Mouse (Mus musculus) kidney, adult 9 months (tissue): ENCODE results near the gene Atp2b2.

Experiments used
- DNase-seq: peaks from one replicate; pipeline ENCODE4 v3.0.0; 2022

The Atp2b2 gene

GRCm38 (mm10) chr6:113884806-113885205 lies 157.6 kb downstream of the Atp2b2 start:
- DNase-seq: no peak

DNA sequence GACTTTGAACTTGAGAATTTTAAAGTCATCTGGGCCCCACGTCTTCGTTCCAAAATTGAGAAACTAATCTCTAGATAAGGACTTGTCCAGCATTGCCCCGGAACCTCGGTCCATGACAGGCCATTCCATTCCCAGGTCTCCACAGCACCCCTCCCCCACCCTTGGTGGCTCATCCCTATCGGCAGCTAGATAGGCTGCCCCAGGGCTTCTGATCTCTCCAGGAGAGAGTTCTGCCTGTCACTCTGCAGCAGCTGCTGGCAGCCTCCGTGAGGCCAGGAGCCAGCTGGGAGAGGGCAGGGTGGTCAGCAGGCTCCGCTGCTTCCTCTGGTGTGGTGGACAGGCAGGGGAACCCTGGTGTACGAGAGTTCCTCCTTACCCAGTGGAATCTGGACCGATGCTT lies 159.2 kb downstream of the Atp2b2 start:
- DNase-seq: no peak

- no peak for DNase-seq
These were observed 160.0 kb downstream of the Atp2b2 start for GRCm38 (mm10) chr6:113882396-113882795.

DNA sequence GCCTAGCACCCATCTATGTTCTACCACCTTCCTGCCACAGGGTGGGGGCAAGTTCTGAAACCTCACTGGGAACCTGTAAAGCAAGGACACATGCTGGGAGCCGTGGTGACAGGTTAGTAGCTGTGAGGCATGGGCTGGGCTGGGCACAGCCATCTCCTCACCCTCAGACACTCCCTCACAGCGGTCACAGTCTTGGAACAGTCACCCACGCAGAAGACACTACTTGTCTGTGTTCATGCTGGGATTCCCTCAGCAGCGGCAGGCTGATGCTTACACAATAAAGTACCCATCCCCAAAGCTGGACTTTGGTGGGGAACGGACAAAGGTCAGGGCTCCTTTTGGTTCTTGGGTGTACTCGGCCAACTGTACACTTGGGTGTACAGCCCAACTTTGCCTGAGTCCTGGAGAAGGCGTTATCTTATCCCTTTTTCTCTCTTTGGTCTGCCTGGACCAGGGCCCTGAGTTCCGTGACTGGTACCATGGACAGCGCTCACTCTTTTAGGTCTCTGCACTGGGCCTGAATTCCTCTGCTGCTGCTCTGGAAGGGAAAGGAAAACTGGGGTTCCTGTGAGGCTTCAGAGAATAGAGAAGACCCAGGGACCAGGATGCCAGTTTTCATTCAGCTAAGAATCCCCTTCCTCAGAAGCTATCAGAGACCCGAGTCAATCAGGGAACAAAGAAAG lies 160.7 kb downstream of the Atp2b2 start:
- DNase-seq: peak; percentile 9

DNA sequence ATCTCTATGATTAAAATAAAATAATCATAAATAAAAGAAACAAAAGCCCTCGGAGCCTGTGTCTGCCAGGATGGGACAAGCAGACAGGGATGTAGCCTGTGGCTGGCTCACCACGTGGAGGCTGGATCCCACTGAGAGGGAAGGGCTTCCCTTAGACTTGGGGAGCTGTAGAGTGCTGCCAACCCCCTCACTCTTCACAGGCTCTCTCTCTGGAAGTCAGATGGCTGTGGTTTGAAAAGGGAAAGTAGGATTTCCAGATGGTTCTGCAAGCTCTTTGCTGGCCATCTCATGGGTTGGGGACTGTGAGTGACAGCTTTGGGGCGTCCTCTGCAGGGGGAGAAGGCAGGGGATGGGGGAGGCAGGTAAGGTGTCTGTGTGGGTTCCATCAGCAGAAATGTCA lies 163.0 kb downstream of the Atp2b2 start:
- no peak for DNase-seq

GRCm38 (mm10) chr6:113878510-113879128 lies 163.8 kb downstream of the Atp2b2 start:
- DNase-seq: no peak

DNA sequence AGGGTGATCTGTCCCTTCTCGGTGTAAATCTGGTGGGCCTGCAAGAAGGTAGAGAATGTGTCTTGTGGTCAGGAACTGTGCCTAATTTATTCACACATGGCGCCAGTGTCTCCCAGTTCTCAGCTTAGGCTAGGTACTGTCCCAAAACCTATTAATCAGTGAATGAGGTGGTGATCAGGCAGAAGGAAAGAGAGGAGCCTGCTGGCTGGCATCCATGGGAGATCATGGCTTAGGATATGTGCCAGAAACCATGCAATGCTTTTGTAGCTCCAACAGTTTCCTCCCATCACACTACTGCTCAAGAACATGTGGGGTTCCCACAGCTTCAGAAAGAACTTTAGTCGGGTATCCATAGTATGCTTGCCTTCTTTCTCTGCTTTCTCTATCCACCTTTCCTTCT lies 165.8 kb downstream of the Atp2b2 start:
- DNase-seq: no peak

- no peak for DNase-seq
These were observed 167.2 kb downstream of the Atp2b2 start for GRCm38 (mm10) chr6:113875201-113875600.

GRCm38 (mm10) chr6:113872654-113873053 lies 169.8 kb downstream of the Atp2b2 start:
- no peak for DNase-seq

- no peak for DNase-seq
These were observed 171.6 kb downstream of the Atp2b2 start for GRCm38 (mm10) chr6:113870775-113871174.

DNA sequence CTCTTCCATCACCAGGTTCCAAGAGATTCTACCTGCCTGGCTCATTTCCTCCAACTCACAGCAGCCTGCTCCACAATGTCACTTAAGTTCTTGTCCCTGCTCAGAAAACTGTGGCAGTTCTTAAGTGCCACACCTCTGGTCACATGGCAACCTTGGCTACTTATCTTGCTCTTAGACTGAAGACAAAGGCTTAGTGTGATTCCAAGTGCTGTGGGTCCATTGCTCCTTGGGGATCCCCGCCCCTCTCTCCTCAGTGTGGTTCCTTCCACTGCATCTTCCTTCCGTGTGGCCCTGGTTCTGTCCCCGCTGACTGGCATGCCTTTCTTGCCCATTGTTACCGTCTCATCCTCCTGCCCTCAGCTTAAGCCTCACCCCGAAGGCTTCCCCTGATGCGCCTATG lies 173.9 kb downstream of the Atp2b2 start:
- DNase-seq: no peak

GRCm38 (mm10) chr6:113865699-113866098 lies 176.7 kb downstream of the Atp2b2 start:
- no peak for DNase-seq

DNA sequence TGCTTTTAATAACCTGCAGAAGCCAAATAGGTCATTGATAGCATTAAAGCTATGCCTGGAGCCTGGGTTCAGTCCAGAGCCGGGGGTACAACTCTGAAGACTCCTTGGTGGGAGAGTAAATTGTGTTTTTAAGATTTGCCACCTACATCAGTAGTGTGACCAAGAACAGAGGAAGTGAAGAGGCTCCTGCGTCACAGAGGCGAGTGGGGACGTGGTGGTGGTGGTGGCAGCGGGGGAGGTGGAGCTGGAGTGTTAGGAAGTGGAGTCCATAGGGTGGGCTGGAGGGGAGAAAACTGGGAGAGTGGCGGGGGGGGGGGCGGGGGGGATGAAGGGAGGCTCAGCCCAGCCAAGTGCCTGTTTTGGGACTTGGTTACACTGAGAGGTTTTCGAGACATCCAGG lies 177.6 kb downstream of the Atp2b2 start:
- no peak for DNase-seq

- DNase-seq: no peak
These were observed 179.5 kb downstream of the Atp2b2 start for GRCm38 (mm10) chr6:113862955-113863354.

- no peak for DNase-seq
These were observed 180.5 kb downstream of the Atp2b2 start for GRCm38 (mm10) chr6:113861938-113862337.

GRCm38 (mm10) chr6:113861375-113861770 lies 181.0 kb downstream of the Atp2b2 start:
- DNase-seq: no peak

- no peak for DNase-seq
These were observed 181.6 kb downstream of the Atp2b2 start for GRCm38 (mm10) chr6:113860735-113861374.

- no peak for DNase-seq
These were observed 182.2 kb downstream of the Atp2b2 start for GRCm38 (mm10) chr6:113860023-113860734.

DNA sequence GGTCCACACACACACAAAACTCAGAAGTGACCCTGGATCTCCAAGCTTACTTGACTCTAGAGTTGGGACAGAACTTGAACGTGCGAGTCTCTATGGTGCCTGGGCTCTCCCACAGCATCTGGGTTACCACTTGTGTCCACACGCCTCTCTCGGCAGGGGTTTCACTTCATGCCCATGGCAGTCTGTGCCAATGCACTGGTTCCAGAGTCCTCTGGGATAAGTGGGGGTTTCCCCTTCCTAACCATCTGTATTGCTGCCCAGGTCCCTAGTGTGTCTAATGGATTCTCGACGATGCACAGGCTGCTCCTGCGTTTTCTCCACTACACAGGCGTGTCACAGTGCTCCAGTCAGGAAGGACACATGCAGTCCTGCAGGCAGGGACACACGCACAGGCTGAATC lies 184.1 kb downstream of the Atp2b2 start:
- no peak for DNase-seq

DNA sequence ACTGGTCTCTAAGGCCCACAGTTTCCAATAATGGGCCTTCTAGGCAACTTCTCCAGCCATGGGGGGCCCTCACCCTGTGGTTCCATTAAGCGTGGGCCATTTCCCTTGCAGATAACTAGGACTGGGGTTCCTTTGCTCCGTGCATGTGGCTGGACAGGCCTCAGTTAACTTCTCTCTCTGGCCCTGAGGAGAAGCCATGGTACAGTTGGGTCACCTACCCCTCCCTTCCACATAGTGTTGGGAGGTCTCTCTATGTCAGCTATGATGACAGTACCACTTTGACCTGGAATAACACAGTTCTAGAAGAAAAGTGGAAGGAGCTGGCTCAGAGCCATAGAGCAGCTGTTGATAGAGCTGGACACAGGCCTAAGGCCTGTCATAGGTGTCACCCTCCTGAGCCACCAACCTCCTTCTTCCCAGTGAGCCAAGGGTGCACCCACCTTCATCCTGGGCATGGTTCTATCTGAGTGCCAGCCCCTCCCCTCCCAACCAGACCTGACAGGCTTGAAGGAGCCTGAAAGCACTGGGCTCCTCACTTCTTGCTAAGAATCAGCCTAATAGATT lies 185.0 kb downstream of the Atp2b2 start:
- DNase-seq: no peak

DNA sequence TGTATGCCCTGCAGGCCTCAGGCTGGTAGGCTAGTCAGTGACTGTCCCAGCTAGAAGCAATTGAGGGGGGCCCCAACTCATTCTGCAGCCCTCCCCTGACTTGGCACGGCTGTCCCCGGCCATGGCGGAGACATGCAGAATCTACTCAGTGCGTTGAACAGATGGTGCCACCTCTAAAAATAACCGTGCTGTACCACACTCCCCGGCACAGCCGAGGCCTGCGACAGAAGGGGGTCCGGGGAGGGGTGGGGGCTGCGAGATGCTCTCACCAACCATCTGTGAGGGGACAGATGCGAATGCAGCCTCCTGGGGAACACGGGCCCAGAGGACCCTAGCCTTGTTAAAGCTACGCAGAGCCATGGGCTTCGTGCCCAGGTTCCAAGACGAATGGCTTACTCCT lies 185.6 kb downstream of the Atp2b2 start:
- no peak for DNase-seq

DNA sequence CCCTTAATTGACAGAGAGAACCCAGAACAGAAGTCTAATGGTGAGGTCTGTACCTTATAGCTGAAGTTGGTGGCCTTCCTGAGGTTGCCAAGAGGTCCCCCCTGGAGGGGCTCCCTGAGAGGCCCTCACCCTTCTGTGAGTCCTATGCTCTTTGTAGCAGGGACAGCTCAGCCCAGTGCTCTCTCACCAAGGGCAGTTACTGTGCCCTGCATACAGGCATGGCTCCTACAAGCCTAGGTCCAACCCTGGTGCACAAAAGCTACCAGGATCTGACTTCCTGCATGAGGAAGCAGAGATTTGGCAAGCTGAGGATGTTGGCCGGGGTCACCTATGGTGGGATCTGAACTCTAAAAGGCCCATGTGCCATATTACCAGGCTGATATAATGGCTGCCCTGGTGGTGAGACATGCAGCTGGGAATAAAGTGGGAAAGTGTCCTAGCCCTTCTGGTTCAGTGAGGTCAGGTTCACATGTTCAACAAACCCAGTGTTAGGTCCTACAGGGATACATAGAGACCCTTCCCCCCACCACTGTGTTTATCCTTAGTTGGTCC lies 186.2 kb downstream of the Atp2b2 start:
- no peak for DNase-seq

GRCm38 (mm10) chr6:113855581-113855980 lies 186.8 kb downstream of the Atp2b2 start:
- no peak for DNase-seq
